Mouse (Mus musculus) R1 (cell line): ENCODE measurements around the gene Cdh3.
A peak's percentile ranks its signal among the peaks of the same experiment; 100 is the strongest.

Experiments
- DNase-seq: peaks from one replicate; pipeline ENCODE4 v3.0.0-alpha.2; 2018; ENCODE audit warnings: low read depth, low spot score

The Cdh3 gene

DNA sequence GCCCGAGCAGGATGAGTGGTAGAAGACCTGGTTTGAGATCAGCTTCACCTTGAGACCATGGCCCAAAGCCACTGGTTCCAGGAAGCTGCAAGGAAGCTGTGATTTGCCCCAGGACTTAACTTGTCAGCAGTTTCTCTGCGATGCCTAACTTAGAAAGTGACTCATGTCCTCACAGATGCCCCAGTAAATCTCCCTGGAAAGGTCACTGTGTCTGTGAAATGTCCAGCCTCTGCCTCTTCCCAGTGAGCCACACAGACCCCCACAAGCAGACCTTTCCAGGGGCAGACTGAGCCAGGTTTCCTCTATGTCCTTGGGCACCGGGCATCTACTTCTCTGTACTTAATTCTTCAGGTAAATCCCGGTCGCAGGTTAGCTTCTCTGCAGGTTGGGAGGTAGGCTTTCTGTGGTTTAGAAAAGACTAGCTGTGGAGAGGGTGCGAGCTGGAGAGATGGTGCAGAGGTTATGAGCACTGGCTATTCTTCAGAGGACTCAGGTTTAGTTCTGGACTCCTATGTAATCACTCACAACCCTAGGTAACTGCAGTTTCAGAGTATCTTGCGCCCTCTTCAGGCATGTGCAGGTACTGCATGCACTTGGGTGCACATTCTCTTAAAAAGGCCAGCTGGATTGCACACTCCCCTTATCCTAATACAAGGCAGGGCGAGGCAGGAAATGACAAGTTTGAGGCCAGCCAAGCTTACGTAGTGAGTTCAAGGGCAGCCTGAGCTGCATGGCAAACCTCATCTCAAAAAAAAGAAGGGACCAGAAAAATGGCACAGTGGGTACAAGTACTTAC is 16.7 kb downstream of the Cdh3 start:
- peak; percentile 88 for DNase-seq

DNA sequence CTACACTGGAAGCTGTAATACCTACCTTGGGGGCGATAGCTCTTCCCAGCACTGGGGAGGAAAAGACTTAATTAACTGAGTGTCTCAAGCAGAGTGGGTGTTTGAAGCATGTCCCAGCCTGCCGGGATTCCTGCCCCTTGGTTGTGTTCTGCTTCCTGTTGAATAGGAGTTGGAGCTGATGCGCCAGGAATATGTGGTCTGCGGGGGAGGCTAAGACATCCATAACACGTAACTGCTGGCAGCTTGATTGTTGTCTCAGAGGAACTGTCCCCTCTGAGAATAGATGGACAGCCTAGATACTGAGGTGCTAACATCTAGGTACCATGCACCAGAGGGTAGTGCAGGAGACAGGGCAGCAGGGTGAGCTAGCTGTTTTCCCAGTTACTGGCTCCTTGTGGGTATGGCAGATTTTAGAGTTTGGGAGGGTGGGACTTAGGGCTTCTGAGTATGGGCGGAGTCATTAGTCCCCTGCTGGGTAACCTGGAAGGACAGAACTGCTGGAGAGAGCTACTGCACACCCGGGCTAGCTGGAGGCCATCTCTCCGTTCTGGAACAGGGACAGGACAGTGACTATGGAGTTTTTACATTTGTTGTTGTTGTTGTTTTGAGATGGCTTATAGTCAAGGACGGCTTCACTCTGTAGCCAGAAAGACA is 18.0 kb downstream of the Cdh3 start:
- peak; percentile 58 for DNase-seq

DNA sequence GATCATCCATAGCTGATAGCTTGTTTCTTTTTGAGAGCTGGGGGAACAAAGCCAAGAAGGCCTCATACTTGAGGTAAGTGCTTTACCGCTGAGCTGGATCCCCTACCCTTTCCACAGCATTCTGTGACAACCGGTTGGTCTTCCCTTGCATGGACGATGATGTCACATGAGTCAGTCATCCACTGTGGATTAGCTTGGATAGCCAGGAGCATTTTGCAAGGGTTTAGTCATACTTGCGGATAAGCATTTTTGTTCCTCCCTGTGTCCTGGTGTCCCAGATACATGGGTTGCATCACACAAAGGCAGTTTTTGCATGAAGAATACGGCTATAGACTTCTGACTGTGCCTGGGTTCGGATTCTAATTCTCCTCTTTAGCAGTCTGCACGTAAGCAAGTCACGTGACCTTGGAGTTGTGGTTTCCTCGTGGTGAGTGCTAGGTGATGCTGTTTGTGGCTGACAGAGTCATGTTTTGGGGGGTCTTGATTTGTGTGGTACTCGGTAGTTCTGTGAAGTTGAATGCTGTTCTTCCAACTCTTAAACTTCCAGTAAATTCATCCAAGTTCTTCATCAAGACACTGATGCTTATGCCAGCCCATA is 19.3 kb downstream of the Cdh3 start:
- DNase-seq = no peak

DNA sequence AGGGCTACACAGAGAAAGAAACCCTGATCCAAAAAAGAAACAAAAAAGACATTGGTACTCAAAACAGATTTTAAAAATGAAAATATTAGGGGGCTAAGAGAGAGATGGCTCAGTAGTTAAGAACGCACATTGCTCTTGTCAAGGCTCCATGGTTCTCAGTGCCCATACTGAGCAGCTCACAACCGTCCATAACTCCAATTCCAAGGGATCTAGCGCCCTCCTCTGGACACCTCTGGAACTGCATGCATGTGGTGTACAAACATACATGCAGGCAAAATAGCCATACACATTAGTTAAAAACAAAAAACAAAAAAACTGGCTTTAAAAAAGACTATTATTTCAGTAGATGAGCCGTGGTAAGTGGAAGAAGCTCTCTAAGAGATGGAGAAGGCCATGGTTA is 19.9 kb downstream of the Cdh3 start:
- peak; percentile 74 for DNase-seq

DNA sequence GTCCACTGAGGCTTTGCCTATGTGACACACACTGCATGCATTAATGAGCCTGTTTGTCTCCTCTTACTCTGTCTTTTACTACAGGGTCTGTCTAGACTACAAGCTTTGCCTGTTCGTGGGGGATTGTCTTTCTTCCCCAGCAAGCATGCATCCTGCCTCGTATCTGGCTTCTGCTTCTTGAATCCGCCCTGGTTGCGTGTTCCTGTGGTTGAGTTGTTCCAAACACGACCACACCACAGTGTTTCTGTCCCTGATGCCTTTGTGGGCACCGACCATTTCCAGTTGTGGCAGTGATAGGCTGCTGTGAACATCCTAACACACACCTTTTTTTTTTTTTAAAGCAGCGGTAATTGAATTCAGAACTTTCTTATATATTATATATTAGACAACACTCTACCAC is 23.0 kb downstream of the Cdh3 start:
- no peak for DNase-seq

DNA sequence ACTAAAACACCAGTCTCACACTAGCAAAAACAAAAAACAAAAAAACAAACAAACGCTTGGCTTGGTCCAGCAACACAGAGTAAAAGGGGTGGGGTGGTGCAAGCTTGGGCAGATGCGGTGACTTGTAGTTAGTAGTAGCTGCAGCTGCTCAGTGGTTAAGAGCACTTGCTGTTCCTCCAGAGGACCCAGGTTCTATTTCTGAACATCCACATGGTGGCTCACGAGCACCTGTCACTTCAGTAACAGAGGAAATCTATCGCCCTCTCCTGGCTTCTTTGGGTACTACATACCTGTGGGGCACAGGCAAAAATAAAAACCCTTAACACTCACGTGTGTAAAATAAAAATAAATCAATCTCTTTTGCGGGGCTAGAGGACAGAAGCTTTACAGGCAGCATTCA is 23.8 kb downstream of the Cdh3 start:
- peak; percentile 90 for DNase-seq

DNA sequence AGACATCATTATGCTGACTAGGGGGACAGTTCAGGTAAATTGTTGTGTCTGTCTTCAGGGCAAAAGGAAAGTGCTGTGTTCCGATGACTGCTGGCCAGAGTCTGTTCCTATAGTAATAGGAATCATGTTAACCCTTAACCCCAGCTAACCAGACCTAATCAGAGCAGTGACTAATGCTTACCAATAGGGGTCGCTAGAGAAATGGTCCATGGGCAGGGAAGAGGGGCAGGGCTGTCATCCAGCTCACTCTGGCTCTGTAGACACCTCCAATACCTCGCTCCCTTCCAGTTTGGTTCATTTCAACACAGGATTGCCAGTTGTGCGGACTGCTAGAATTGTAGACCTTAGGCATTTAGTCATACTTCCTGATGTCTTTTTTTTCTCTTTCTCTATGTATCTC is 24.8 kb downstream of the Cdh3 start:
- peak; percentile 79 for DNase-seq

DNA sequence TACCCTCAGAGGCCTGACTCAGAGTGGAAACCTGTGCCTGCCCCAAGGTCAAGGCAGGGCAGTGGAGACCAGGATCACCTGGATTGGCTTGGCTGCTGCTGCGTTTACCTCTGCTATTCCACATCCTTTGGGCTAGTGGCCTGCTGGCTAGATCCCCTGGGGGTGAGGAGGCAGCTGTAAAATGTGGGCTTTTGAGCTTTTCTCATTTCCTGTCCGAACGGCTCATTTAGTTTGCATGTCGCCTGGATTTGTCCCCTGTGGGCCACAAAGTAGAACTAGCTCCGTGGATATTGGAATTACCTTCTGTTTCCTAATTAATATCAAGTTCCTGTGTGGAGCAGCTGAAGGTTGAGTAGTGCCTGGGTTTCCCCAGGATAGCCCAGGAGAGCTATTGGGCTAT is 28.5 kb downstream of the Cdh3 start:
- DNase-seq = no peak

DNA sequence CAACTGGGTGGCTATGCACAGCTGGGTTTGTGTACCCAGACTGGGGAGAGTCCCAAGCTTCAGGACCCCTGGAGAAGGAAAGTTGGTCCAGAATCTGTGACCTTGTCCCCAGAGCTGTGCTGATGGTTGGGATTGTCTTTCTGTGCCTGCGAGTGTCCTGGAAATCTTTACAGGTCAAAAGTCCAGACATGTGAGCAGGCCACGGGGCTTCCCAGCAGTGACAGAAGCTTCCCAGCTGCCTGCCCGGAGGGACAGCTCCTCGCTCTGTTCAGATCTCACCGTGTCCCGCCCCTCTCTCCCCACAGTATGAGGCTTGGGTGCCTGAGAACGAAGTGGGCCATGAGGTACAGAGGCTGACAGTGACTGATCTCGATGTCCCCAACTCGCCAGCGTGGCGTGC is 30.3 kb downstream of the Cdh3 start:
- no peak for DNase-seq

DNA sequence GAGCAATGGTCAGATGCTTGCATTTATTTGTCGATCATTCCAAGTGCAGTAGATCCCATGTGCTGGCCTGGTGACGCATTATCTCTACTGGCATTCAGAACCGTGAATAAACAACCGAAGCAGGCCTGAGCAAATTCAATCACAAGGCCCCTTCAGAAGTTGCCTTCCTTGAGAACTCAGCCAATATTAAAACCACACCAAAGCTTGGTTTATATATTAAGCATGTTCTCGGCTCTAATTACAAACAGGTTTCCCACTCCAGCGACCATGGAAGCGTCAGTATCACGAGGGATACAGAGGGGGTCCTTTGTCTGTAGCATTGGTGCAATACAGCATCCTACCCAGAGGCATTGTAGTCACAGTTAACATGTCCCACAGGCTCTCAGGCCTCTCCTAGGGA is 32.4 kb downstream of the Cdh3 start:
- no peak for DNase-seq

DNA sequence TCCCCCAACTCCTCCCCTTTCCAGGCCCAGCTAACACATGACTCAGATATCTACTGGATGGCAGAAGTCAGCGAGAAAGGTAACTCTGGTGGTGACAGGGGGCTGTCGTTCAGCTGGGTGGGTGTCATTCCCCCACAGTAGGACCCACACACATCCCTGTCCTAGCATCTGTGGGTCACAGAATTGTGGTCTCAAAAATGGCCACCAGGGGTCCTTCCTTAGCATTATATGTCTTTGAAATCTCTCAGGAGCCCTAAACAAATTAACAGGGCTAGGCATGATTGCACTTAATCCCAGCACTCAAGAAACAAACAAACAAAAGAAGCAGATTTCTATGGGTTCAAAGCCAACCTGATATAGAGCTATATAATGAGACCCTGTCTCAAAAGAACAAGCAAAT is 34.5 kb downstream of the Cdh3 start:
- DNase-seq = peak; percentile 44

DNA sequence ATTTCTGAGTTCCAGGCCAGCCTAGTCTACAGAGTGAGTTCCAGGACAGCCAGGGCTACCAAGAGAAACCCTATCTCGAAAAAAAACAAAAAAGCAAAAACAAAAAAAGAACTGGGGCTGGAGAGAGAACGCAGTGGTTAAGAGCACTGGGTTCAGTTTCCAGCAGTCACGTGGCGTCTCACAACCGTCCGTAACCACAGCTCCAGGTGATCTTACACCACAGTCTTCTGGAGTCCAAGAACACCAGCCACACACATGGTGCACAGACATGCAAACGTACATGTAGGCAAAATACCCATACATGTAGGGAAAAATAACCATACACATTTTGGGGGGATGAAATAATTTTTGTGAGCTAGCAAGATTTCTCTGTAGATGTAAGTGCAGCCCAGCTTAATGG is 36.1 kb downstream of the Cdh3 start:
- no peak for DNase-seq

DNA sequence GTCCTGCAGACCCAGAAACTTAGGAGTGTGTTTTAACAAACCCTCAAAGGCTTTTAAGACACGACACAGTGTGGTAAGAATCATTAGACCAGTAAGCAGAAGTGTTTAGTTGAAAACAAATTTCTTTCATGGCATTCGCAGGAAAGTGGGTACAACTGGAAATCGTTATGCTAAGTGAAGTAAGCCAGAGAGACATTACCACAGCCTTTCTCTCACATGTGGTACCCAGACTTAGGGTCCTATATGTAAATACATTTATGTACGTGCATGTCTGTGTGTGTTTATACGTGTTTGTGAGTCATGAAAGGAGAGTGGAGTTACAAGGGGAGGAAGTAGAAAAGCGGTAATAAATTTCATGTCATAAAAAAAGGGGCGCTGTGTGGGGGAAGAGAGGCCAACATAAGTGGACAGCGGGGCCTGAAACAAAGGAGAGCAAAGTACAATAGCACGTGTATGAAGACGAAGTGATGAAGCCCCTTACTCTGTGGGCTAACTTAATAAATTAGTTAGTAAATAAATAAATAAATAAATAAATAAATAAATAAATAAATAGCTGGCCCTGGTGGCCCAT is 37.8 kb downstream of the Cdh3 start:
- no peak for DNase-seq

DNA sequence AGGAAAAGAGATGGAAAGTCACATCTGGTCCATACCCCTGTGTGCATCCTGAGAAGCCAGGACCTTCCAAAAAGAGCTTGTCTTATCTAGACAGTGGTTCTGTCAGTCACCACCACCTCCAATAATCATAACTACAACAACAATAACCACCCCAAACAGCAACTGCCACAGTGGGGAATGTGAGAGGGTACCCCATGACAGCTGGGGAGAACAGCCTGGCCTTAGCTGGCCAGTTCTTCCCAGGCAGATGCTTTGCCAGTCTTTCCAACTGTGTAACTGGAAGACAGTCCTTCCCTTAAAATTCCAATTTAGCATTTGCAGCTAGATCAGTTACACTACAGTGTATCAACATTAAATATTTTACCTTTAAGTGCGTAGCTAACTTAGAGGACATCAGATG is 40.2 kb downstream of the Cdh3 start:
- no peak for DNase-seq

DNA sequence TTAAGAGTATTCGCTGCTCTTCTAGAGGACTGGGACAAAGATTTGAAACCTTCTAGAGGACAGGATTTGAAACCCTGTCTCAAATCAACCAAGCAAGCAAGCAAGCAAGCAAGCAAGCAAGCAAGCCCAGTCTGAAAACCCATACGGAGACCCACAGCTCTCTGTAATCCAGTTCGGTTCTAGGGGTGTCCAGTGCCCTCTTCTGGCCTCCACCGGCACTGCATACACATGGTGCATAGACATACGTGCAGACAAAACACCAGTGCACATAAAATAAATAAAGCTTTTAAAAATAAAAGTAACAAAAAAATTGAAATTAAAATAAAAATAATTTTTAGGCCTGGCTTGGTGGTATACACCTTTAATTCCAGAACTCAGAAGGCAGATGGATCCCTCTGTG is 43.3 kb downstream of the Cdh3 start:
- DNase-seq = peak; percentile 75

DNA sequence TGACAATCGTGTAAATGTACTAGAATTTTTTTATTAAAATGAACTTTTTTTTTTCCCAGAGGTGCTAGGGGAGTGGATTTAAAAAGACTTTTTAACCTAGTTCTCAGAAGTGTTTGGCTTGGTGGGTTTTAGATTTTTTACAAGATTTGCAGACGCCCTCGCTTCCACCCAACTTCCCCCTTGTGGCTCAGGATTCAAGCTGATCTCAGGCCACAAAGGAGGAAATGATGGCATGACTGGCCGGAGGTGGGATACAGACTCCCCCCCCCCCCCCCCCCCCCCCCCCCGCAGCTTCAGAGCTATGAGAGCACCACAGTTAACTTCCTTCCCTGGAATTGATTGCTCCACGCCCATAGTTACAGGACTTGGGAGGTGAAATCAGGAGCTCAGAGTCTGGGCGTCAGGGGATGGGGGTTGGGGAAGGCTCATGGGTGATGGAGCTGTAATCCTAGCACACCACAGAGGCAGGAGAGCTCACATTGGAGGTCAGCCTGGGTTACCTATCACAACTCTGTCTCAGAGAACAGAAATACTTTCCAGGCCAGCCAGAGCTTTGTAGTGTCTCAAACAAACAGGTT is 45.5 kb downstream of the Cdh3 start:
- DNase-seq = peak; percentile 62

DNA sequence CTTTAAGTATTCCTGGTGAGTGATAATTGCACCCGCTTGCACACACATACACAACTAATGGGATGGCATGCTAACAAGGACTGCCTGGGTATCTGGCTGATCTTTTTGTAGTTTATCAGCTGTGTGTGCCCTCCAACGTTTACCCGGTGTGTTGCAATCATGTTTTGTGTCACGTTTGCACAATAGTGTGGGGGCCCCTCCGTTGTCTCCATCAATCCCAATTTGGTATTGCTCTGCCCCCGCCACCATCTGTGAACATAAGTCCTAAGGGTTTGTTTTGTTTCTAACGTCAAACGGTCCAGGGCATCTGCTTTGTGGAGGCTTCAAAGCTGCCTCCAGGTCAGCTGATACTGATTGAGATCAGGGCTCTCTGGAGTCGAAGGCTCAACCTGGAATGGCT is 49.2 kb downstream of the Cdh3 start:
- no peak for DNase-seq

DNA sequence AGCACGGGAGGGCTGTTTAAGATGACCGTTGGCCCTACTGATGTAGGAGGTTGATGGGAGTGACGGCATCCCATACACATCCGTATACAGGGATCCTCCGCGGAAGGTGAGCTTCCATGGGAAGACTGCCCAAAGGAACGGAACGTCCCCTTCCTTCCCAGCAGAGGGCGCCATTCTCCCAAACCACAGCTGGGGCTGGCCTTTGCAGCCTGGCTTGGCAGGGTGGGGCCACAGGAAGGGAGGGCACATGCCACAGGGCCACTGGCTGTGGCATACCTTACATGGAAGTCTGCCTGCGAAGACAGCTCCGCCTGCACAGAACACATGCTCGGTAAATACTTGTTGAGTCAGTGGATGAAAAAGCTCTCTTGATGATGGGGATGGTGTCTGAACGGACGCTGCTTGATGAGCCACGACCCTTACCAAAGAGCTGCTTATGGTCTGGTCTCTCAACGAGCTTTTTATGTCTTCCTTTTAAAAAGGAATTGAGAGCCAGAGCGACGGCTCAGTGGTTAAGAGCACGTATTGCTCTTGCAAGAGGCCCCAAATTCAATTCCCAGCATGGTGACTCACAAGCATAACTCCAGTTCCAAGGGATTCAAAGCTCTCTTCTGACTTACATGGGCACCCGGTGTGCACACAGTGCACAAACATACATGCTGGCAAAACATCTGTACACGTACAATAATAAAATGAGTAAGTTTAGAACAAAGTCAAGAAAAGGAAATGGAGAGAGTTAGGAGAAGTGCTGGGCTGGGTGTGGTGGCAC is 50.6 kb downstream of the Cdh3 start:
- peak; percentile 91 for DNase-seq

DNA sequence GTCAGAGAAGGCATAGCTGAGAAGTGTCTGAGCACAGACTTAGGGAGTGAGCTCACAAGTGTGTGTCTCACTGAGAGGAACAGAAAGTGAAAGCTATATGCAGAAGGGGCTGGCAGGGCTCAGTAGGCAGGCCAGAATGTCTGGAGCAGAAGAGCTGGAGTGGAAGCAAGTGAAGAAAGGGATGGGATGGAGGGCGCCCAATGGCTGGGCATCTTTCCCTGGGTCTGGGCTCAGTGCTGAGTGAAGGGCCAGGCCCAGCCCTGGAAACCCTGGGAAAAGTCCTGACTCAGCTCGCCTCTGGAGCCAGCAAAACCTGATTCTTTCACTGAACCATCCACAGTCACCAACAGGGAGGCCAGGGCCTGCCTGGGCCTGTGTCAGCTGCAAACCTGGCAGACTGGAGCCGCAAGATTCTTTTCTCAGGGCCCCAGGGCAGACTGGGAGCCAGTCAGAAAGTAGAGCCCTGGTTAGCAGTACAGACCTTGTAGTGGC is 53.0 kb downstream of the Cdh3 start:
- no peak for DNase-seq

DNA sequence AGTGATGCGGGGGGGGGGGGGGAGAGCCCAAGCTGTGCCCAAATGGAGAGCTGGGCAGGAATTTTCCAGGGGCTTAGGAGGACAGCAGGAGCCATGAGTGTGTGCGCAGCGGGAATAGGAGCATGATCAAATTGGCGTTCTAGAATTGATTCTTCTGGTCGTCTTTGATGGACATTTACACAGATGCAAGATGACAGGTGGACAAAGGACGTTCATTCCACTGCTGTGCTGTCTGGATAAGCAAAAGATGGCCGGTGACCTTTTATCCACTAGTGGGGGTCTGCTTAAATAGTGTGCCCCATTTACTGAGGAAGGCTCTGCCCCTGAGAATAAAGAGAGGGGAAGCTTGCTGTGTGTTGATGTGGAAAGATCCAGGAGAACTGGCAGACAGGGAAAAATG is 58.3 kb downstream of the Cdh3 start:
- no peak for DNase-seq

DNA sequence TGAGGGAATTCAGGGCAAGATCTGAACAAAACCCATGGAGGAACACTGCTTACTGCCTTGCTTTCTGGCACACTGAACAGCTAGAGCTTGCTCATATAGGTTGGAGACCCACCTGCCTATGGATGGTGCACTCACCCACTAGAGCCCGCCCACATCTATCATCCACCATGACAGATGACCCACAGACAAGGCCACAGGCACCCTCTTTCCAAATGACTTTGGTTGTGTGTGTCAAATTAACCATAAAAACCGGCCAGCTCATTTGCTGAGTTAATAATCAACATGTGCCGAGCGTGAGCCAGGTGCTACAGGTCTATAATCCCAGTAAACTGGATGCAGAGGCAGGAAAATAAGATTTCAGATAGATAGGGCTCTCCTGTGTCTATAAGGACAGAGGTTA is 59.7 kb downstream of the Cdh3 start:
- no peak for DNase-seq
